Mouse (Mus musculus): ENCODE measurements around the gene Ccndbp1. TPM values are rescaled to one million over a fixed set of nuclear protein-coding genes. Genes with fewer than 3 reads are reported as not detected.

Ccndbp1 gene
- polyA plus RNA-seq, 1 experiment from 2014 or later, result 48.6 TPM

- Histone ChIP-seq H3K4me1 (no peaks in the 10 kb centered on the region), H3K36me3 (no peaks in the 10 kb centered on the region), H3K27me3 (no peaks in the 10 kb centered on the region), H3K27ac (no peak overlapping the region), H3K4me3 (replicated peaks) (no peak overlapping the region), H3K9me3 (replicated peaks) (no peaks in the 10 kb centered on the region), H3K4me2 (no peak overlapping the region), H3K9ac (no peak overlapping the region)
- 42% methylated on average over 5 of the region's 5 CpGs for WGBS
- ATAC-seq (replicated peaks; ENCODE audit: low FRiP score), result no peak
Measured at GRCm38 (mm10) chr2:121041098-121041497, 32.9 kb downstream of the Ccndbp1 start.

GRCm38 (mm10) chr2:121045653-121046052 lies 37.5 kb downstream of the Ccndbp1 start:
- Histone ChIP-seq H3K4me1 (no peaks in the 10 kb centered on the region), H3K27me3 (no peaks in the 10 kb centered on the region), H3K9me3 (replicated peaks) (no peaks in the 10 kb centered on the region), H3K4me3 (replicated peaks) (no peak overlapping the region), H3K27ac (no peak overlapping the region), H3K4me2 (no peak overlapping the region), H3K9ac (no peak overlapping the region), H3K36me3 (no peaks in the 10 kb centered on the region)
- WGBS, result 81% methylated on average over 4 of the region's 4 CpGs
- ATAC-seq (replicated peaks; ENCODE audit: low FRiP score), result no peak

GRCm38 (mm10) chr2:121052176-121052575 lies 44.0 kb downstream of the Ccndbp1 start:
- 89% methylated on average over 5 of the region's 5 CpGs for WGBS
- Histone ChIP-seq H3K27ac (no peak overlapping the region), H3K9ac (no peak overlapping the region), H3K9me3 (replicated peaks) (no peaks in the 10 kb centered on the region), H3K36me3 (no peaks in the 10 kb centered on the region), H3K4me1 (no peaks in the 10 kb centered on the region), H3K27me3 (no peaks in the 10 kb centered on the region), H3K4me2 (no peak overlapping the region), H3K4me3 (replicated peaks) (no peak overlapping the region)
- ATAC-seq (replicated peaks; ENCODE audit: low FRiP score), result no peak

- no peaks in the 10 kb centered on the region for H3K4me1 ChIP-seq
- 67% methylated on average over 2 of the region's 2 CpGs for WGBS
- no peak overlapping the region for H3K27ac ChIP-seq
- no peak overlapping the region for H3K4me2 ChIP-seq
- ATAC-seq (replicated peaks; ENCODE audit: low FRiP score), result no peak
- no peaks in the 10 kb centered on the region for H3K36me3 ChIP-seq
- H3K9ac ChIP-seq, result no peak overlapping the region
- no peak overlapping the region for H3K4me3 ChIP-seq (replicated peaks)
- H3K9me3 ChIP-seq (replicated peaks), result no peaks in the 10 kb centered on the region
- H3K27me3 ChIP-seq, result no peaks in the 10 kb centered on the region
Measured at GRCm38 (mm10) chr2:121054060-121054459, 45.9 kb downstream of the Ccndbp1 start.

- Histone ChIP-seq H3K27me3 (no peaks in the 10 kb centered on the region), H3K27ac (no peak overlapping the region), H3K4me3 (replicated peaks) (no peak overlapping the region), H3K36me3 (no peaks in the 10 kb centered on the region), H3K4me1 (no peaks in the 10 kb centered on the region), H3K9me3 (replicated peaks) (no peaks in the 10 kb centered on the region), H3K4me2 (no peak overlapping the region), H3K9ac (no peak overlapping the region)
- no peak for ATAC-seq (replicated peaks; ENCODE audit: low FRiP score)
- WGBS, result 88% methylated on average over 6 of the region's 6 CpGs
Measured at GRCm38 (mm10) chr2:121055915-121056314, 47.7 kb downstream of the Ccndbp1 start.

GRCm38 (mm10) chr2:121057997-121058396 lies 49.8 kb downstream of the Ccndbp1 start:
- no peaks in the 10 kb centered on the region for H3K9me3 ChIP-seq (replicated peaks)
- no peaks in the 10 kb centered on the region for H3K4me1 ChIP-seq
- H3K9ac ChIP-seq, result no peak overlapping the region
- H3K36me3 ChIP-seq, result no peaks in the 10 kb centered on the region
- ATAC-seq (replicated peaks; ENCODE audit: low FRiP score), result no peak
- no peak overlapping the region for H3K4me3 ChIP-seq (replicated peaks)
- H3K4me2 ChIP-seq, result no peak overlapping the region
- H3K27me3 ChIP-seq, result no peaks in the 10 kb centered on the region
- no peak overlapping the region for H3K27ac ChIP-seq
- WGBS, result 70% methylated on average over 6 of the region's 6 CpGs

- no peak overlapping the region for H3K9ac ChIP-seq
- H3K4me1 ChIP-seq, result no peaks in the 10 kb centered on the region
- no peak overlapping the region for H3K4me3 ChIP-seq (replicated peaks)
- peak; percentile 33; the same call in 1 of the 2 replicates for ATAC-seq (replicated peaks; ENCODE audit: low FRiP score)
- no peaks in the 10 kb centered on the region for H3K9me3 ChIP-seq (replicated peaks)
- no peaks in the 10 kb centered on the region for H3K27me3 ChIP-seq
- H3K4me2 ChIP-seq, result no peak overlapping the region
- no peaks in the 10 kb centered on the region for H3K36me3 ChIP-seq
- H3K27ac ChIP-seq, result 0 out of 2 replicates have a peak overlapping the region, but pooled peaks have one; percentile 54
- 35% methylated on average over 2 of the region's 2 CpGs for WGBS
Measured at GRCm38 (mm10) chr2:121061315-121061714, 53.1 kb downstream of the Ccndbp1 start.

Small RNA genes lying within 50 kb of the gene (microRNA-seq; reads per million reads assigned to microRNA genes)
- gene Gm44325, result not detected

Other genes starting within 250 kb of the Ccndbp1 start
- gene Cdan1, start 158.3 kb upstream of the Ccndbp1 start, polyA plus RNA-seq (2015; fragmentation: Nextera tagmentation; extraction: Ambion mirVana), result 5.1 and 7.4 TPM in 2 replicates
- gene Ttbk2, start 157.8 kb upstream of the Ccndbp1 start, polyA plus RNA-seq (2015; fragmentation: Nextera tagmentation; extraction: Ambion mirVana), result 3.2 and 3.6 TPM in 2 replicates
- 27.8 and 30.4 TPM in 2 replicates for gene Ubr1, start 37.7 kb upstream of the Ccndbp1 start, polyA plus RNA-seq (2015; fragmentation: Nextera tagmentation; extraction: Ambion mirVana)
- gene Tmem62, start 31.4 kb upstream of the Ccndbp1 start, polyA plus RNA-seq (2015; fragmentation: Nextera tagmentation; extraction: Ambion mirVana), result 4.8 and 5.7 TPM in 2 replicates
- 2.2 and 4.1 TPM in 2 replicates for gene Epb42, start 28.7 kb downstream of the Ccndbp1 start, polyA plus RNA-seq (2015; fragmentation: Nextera tagmentation; extraction: Ambion mirVana)
- gene Tgm5, start 77.4 kb downstream of the Ccndbp1 start, polyA plus RNA-seq (2015; fragmentation: Nextera tagmentation; extraction: Ambion mirVana), result 6.8 and 7.8 TPM in 2 replicates
- 0.17 and 0.25 TPM in 2 replicates for gene Tgm7, start 101.4 kb downstream of the Ccndbp1 start, polyA plus RNA-seq (2015; fragmentation: Nextera tagmentation; extraction: Ambion mirVana)
- gene Adal, start 132.0 kb downstream of the Ccndbp1 start, polyA plus RNA-seq (2015; fragmentation: Nextera tagmentation; extraction: Ambion mirVana), result 21.3 and 21.9 TPM in 2 replicates
- 22.8 and 24.5 TPM in 2 replicates for gene Lcmt2, start 132.2 kb downstream of the Ccndbp1 start, polyA plus RNA-seq (2015; fragmentation: Nextera tagmentation; extraction: Ambion mirVana)
- gene Tubgcp4, start 162.3 kb downstream of the Ccndbp1 start, polyA plus RNA-seq (2015; fragmentation: Nextera tagmentation; extraction: Ambion mirVana), result 57.2 and 57.6 TPM in 2 replicates
- 12.6 and 13.8 TPM in 2 replicates for gene Zscan29, start 162.7 kb downstream of the Ccndbp1 start, polyA plus RNA-seq (2015; fragmentation: Nextera tagmentation; extraction: Ambion mirVana)